Mouse (Mus musculus): ENCODE results near the gene 4930452B06Rik.

- TF ChIP-seq CTCF (IDR thresholded peaks at IDR 0.05; ENCODE audit: borderline replicate concordance, insufficient read depth, low read depth, low read length) (peak; percentile 76), POLR2A (IDR thresholded peaks at IDR 0.05; ENCODE audit: borderline replicate concordance, insufficient read depth, low read length) (no peak)
Measured at GRCm38 (mm10) chr14:8608559-8609171, 57.4 kb downstream of the 4930452B06Rik start.

Data from cerebellum, adult 2 months (tissue).